Mouse (Mus musculus) left cerebral cortex, postnatal 4 days (tissue): ENCODE measurements around the gene Inpp4b. TPM values are rescaled to one million over a fixed set of nuclear protein-coding genes. Genes with fewer than 3 reads are reported as not detected.

Experiments used
- DNase-seq: peaks from one replicate; pipeline ENCODE4 v3.0.0-alpha.2; 2022
- intact Hi-C: fragments of 180-260 bp; cut with DNase I; formaldehyde crosslinking; loops from one replicate; pipeline ENCODE4 v1.15.1; 2025
- total RNA-seq, 2 experiments: library from RNA; stranded (reverse); gene quantifications; 2 replicates each; pipeline ENCODE4 v1.2.3; 2021

The Inpp4b gene
- total RNA-seq, 2 experiments from 2014 or later, result 8.1 to 9.8 TPM

GRCm38 (mm10) chr8:81572319-81573104 lies 230.2 kb downstream of the Inpp4b start:
- intact Hi-C loops, result no loop called here
- DNase-seq, result no peak

GRCm38 (mm10) chr8:81575268-81575917 lies 233.0 kb downstream of the Inpp4b start:
- no peak for DNase-seq
- intact Hi-C loops, result no loop called here

- intact Hi-C loops, result no loop called here
- DNase-seq, result no peak
Measured at GRCm38 (mm10) chr8:81578951-81579350, 236.6 kb downstream of the Inpp4b start.

- DNase-seq, result no peak
- intact Hi-C loops, result no loop called here
Measured at GRCm38 (mm10) chr8:81581817-81582437, 239.6 kb downstream of the Inpp4b start.

GRCm38 (mm10) chr8:81582906-81583305 lies 240.6 kb downstream of the Inpp4b start:
- DNase-seq, result no peak
- intact Hi-C loops, result no loop called here

- intact Hi-C loops, result no loop called here
- no peak for DNase-seq
Measured at GRCm38 (mm10) chr8:81586783-81587182, 244.4 kb downstream of the Inpp4b start.

- no peak for DNase-seq
- intact Hi-C loops, result no loop called here
Measured at GRCm38 (mm10) chr8:81594134-81594714, 251.9 kb downstream of the Inpp4b start.

GRCm38 (mm10) chr8:81599209-81599608 lies 256.9 kb downstream of the Inpp4b start:
- intact Hi-C loops, result no loop called here
- DNase-seq, result no peak

- DNase-seq, result no peak
- intact Hi-C loops, result no loop called here
Measured at GRCm38 (mm10) chr8:81601136-81601535, 258.8 kb downstream of the Inpp4b start.

GRCm38 (mm10) chr8:81608082-81608481 lies 265.7 kb downstream of the Inpp4b start:
- no peak for DNase-seq
- intact Hi-C loops, result no loop called here

GRCm38 (mm10) chr8:81609064-81609463 lies 266.7 kb downstream of the Inpp4b start:
- intact Hi-C loops, result no loop called here

GRCm38 (mm10) chr8:81612611-81613010 lies 270.3 kb downstream of the Inpp4b start:
- intact Hi-C loops, result no loop called here

More at GRCm38 (mm10) chr8:81609064-81609463, 266.7 kb downstream of the Inpp4b start:
- no peak for DNase-seq

GRCm38 (mm10) chr8:81614135-81614534 lies 271.8 kb downstream of the Inpp4b start:
- intact Hi-C loops, result no loop called here
- no peak for DNase-seq

More at GRCm38 (mm10) chr8:81612611-81613010, 270.3 kb downstream of the Inpp4b start:
- no peak for DNase-seq

GRCm38 (mm10) chr8:81614605-81615004 lies 272.2 kb downstream of the Inpp4b start:
- intact Hi-C loops, result no loop called here
- no peak for DNase-seq

GRCm38 (mm10) chr8:81615552-81615951 lies 273.2 kb downstream of the Inpp4b start:
- DNase-seq, result no peak
- intact Hi-C loops, result no loop called here

- DNase-seq, result no peak
- intact Hi-C loops, result no loop called here
Measured at GRCm38 (mm10) chr8:81618918-81619317, 276.6 kb downstream of the Inpp4b start.

GRCm38 (mm10) chr8:81635015-81635414 lies 292.7 kb downstream of the Inpp4b start:
- intact Hi-C loops, result no loop called here
- DNase-seq, result no peak

GRCm38 (mm10) chr8:81635912-81636583 lies 293.7 kb downstream of the Inpp4b start:
- DNase-seq, result no peak
- intact Hi-C loops, result no loop called here

- no peak for DNase-seq
- intact Hi-C loops, result no loop called here
Measured at GRCm38 (mm10) chr8:81638478-81638877, 296.1 kb downstream of the Inpp4b start.

- intact Hi-C loops, result no loop called here
- no peak for DNase-seq
Measured at GRCm38 (mm10) chr8:81639820-81640219, 297.5 kb downstream of the Inpp4b start.

GRCm38 (mm10) chr8:81643030-81643429 lies 300.7 kb downstream of the Inpp4b start:
- no peak for DNase-seq
- intact Hi-C loops, result no loop called here
